Mouse (Mus musculus) testis, adult 2 months (tissue): ENCODE measurements around the gene Casz1.

Experiments
- CTCF ChIP-seq: fragments of 200-500 bp; IDR thresholded peaks from 2 replicates; pipeline ENCODE4 v1.5.1; 2012; ENCODE audit warnings: low read depth, mild to moderate bottlenecking, inconsistent platforms, low read length, moderate library complexity; ENCODE audit not compliant: control insufficient read depth, insufficient read depth, insufficient replicate concordance
- POLR2A ChIP-seq: fragments of 200-500 bp; IDR thresholded peaks from 2 replicates; pipeline ENCODE4 v1.6.1; 2012; ENCODE audit warnings: low read depth, mild to moderate bottlenecking, inconsistent platforms, low read length, moderate library complexity; ENCODE audit not compliant: control insufficient read depth

- TF ChIP-seq CTCF, result no peak
- TF ChIP-seq POLR2A, result no peak
These were observed 12.3 kb downstream of the Casz1 start for GRCm38 (mm10) chr4:148816556-148816955.
